Mouse (Mus musculus) CH12.LX (cell line): ENCODE results near the gene Timeless.

Experiments
- NRF1 ChIP-seq: IDR thresholded peaks from 2 replicates; pipeline ENCODE4 v1.6.1; 2014; ENCODE audit warnings: low read depth, mild to moderate bottlenecking, inconsistent platforms, low read length, improper control_type of control experiment, moderate library complexity
- POLR2A ChIP-seq: IDR thresholded peaks from 2 replicates; pipeline ENCODE4 v1.6.1; 2011; ENCODE audit warnings: low read depth, mild to moderate bottlenecking, improper control_type of control experiment, low read length
- ZC3H11A ChIP-seq: IDR thresholded peaks from 2 replicates; pipeline ENCODE4 v1.6.1; 2012; ENCODE audit warnings: low read depth, mild to moderate bottlenecking, inconsistent platforms, low read length, improper control_type of control experiment
- ZMIZ1 ChIP-seq: IDR thresholded peaks from 2 replicates; pipeline ENCODE4 v1.6.1; 2012; ENCODE audit warnings: low read depth, mild to moderate bottlenecking, inconsistent platforms, low read length, improper control_type of control experiment

DNA sequence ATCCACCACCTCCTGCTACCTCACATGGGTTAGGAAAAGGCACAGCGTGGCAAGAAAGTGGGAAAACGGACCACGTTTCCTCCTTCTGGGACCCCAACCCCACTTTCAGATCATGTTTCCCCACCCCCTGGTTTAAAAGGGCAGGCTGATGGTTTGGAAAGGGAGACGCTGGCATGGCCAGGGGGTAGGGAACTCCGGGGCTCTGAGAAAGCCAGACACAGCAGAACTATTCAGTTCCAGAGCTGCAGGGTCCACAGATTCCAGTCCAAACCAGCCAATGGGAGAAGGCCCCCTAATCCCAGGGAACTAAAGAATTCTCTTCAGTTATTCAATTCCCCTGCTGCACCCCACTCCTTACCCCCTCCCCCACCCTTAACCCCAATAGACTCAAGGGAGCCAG, 6.8 kb upstream of the Timeless start:
- no peak for TF ChIP-seq ZC3H11A
- TF ChIP-seq POLR2A: no peak
- no peak for TF ChIP-seq NRF1
- TF ChIP-seq ZMIZ1: no peak
